Mouse (Mus musculus) urinary bladder, postnatal 10 days (tissue): ENCODE data around the gene Acod1.

Experiments
- DNase-seq: peaks from one replicate; pipeline ENCODE4 v3.0.0; 2022; ENCODE audit warnings: low spot score

The Acod1 gene

GRCm38 (mm10) chr14:103102246-103102645 lies 55.5 kb downstream of the Acod1 start:
- no peak for DNase-seq

- no peak for DNase-seq
These were observed 56.1 kb downstream of the Acod1 start for GRCm38 (mm10) chr14:103102731-103103335.
